Mouse (Mus musculus) embryonic facial prominence, embryonic 12.5 days (tissue): ENCODE data around the gene Znhit2. TPM values are rescaled to one million over a fixed set of nuclear protein-coding genes. Genes with fewer than 3 reads are reported as not detected.
A peak's percentile ranks its signal among the peaks of the same experiment; 100 is the strongest.

Experiments used
- microRNA-seq: library from miRNA; unstranded; fragments of <30 nt; microRNA quantifications from one replicate; pipeline ENCODE4, GENCODE M21; 2017
- polyA plus RNA-seq: library from polyadenylated mRNA; unstranded; fragments of >200 nt; fragmentation: Nextera tagmentation; extraction: Ambion mirVana; gene quantifications from 2 replicates; pipeline ENCODE4 v1.2.1, GENCODE M21; 2016

Gene Znhit2
- polyA plus RNA-seq, 1 experiment from 2014 or later, result 39.3 TPM

Small RNAs within 50 kb of the gene (microRNA-seq; reads per million reads assigned to microRNA genes)
- 1.8 reads per million, percentile 3 among the genes with 10 or more reads in this experiment for gene Mir6988

Other genes with a start within 250 kb of the Znhit2 start
- 35.3 and 41.4 TPM in 2 replicates for gene Frmd8, start 185.9 kb upstream of the Znhit2 start, polyA plus RNA-seq
- 2.0 and 3.1 TPM in 2 replicates for gene Slc25a45, start 183.4 kb upstream of the Znhit2 start, polyA plus RNA-seq
- 5.3 and 6.3 TPM in 2 replicates for gene Tigd3, start 167.0 kb upstream of the Znhit2 start, polyA plus RNA-seq
- 192 and 207 TPM in 2 replicates for gene Dpf2, start 148.2 kb upstream of the Znhit2 start, polyA plus RNA-seq
- gene Cdc42ep2, start 136.4 kb upstream of the Znhit2 start, polyA plus RNA-seq, result 3.6 and 4.2 TPM in 2 replicates
- 80.5 and 82.9 TPM in 2 replicates for gene Pola2, start 97.0 kb upstream of the Znhit2 start, polyA plus RNA-seq
- gene Slc22a20, start 75.0 kb upstream of the Znhit2 start, polyA plus RNA-seq, result not detected in 2 replicates
- 7.0 and 7.7 TPM in 2 replicates for gene Capn1, start 45.3 kb upstream of the Znhit2 start, polyA plus RNA-seq
- 26.4 and 29.8 TPM in 2 replicates for gene Syvn1, start 14.6 kb upstream of the Znhit2 start, polyA plus RNA-seq
- gene Mrpl49, start 3.4 kb upstream of the Znhit2 start, polyA plus RNA-seq, result 79.3 and 79.4 TPM in 2 replicates
- gene Fau, start 3.3 kb upstream of the Znhit2 start, polyA plus RNA-seq, result 703 and 704 TPM in 2 replicates
- 31.9 and 33.2 TPM in 2 replicates for gene Tm7sf2, start 7.2 kb downstream of the Znhit2 start, polyA plus RNA-seq
- gene Vps51, start 16.0 kb downstream of the Znhit2 start, polyA plus RNA-seq, result 76.0 and 78.4 TPM in 2 replicates
- not detected in 2 replicates for gene Tmem262, start 18.8 kb downstream of the Znhit2 start, polyA plus RNA-seq
- 1.2 and 2.0 TPM in 2 replicates for gene Gm28374, start 21.1 kb downstream of the Znhit2 start, polyA plus RNA-seq
- 75.5 and 80.8 TPM in 2 replicates for gene Zfpl1, start 23.8 kb downstream of the Znhit2 start, polyA plus RNA-seq
- 40.6 TPM in 2 replicates for gene Cdca5, start 23.8 kb downstream of the Znhit2 start, polyA plus RNA-seq
- gene AC131692.1, start 33.2 kb downstream of the Znhit2 start, polyA plus RNA-seq, result 0.43 and 0.50 TPM in 2 replicates
- 0.55 and 0.64 TPM in 2 replicates for gene Naaladl1, start 44.6 kb downstream of the Znhit2 start, polyA plus RNA-seq
- 55.6 and 58.8 TPM in 2 replicates for gene Sac3d1, start 57.5 kb downstream of the Znhit2 start, polyA plus RNA-seq
- 33.6 and 35.8 TPM in 2 replicates for gene Snx15, start 67.1 kb downstream of the Znhit2 start, polyA plus RNA-seq
- not detected in 2 replicates for gene Batf2, start 79.8 kb downstream of the Znhit2 start, polyA plus RNA-seq
- gene Arl2, start 80.4 kb downstream of the Znhit2 start, polyA plus RNA-seq, result 100 and 102 TPM in 2 replicates
- gene Majin, start 123.2 kb downstream of the Znhit2 start, polyA plus RNA-seq, result not detected in 2 replicates
- gene Gpha2, start 165.2 kb downstream of the Znhit2 start, polyA plus RNA-seq, result 2.3 and 3.1 TPM in 2 replicates
- gene Ppp2r5b, start 174.7 kb downstream of the Znhit2 start, polyA plus RNA-seq, result 34.5 and 40.1 TPM in 2 replicates
- 11.7 and 12.0 TPM in 2 replicates for gene Atg2a, start 180.5 kb downstream of the Znhit2 start, polyA plus RNA-seq
- 76.6 and 77.6 TPM in 2 replicates for gene Ehd1, start 215.5 kb downstream of the Znhit2 start, polyA plus RNA-seq
- gene Cdc42bpg, start 245.3 kb downstream of the Znhit2 start, polyA plus RNA-seq, result 0.65 and 0.95 TPM in 2 replicates